Mouse (Mus musculus) kidney, adult 2 months (tissue): ENCODE measurements around the gene Fam135a. TPM values are rescaled to one million over a fixed set of nuclear protein-coding genes. Genes with fewer than 3 reads are reported as not detected.
"Not testable (repeated sequence)": the region's sequence is repeated elsewhere in the genome, so short reads cannot be mapped to it uniquely, and the experiment has no call there.

Experiments used
- DNase-seq: peaks from one replicate; pipeline ENCODE4 v3.0.0; 2021
- H3K27ac ChIP-seq: fragments of 200-500 bp; 2 replicates; pipeline ENCODE4 v1.5.1; 2012; ENCODE audit warnings: low read depth, low read length, control low read depth, inconsistent platforms; ENCODE audit not compliant: insufficient read depth
- H3K27me3 ChIP-seq: fragments of 200-500 bp; replicated peaks from 2 replicates; pipeline ENCODE4 v1.6.1; 2012; ENCODE audit warnings: mild to moderate bottlenecking, moderate library complexity, low read length, inconsistent platforms; ENCODE audit not compliant: control insufficient read depth, insufficient read depth
- H3K36me3 ChIP-seq: fragments of 200-500 bp; 2 replicates; pipeline ENCODE4 v1.6.1; 2012; ENCODE audit warnings: mild to moderate bottlenecking, moderate library complexity, low read length, inconsistent platforms; ENCODE audit not compliant: control insufficient read depth, insufficient read depth
- H3K4me1 ChIP-seq: fragments of 200-500 bp; 2 replicates; pipeline ENCODE4 v1.6.1; 2011; ENCODE audit warnings: low read length; ENCODE audit not compliant: control insufficient read depth, insufficient read depth
- H3K4me3 ChIP-seq: fragments of 200-500 bp; 2 replicates; pipeline ENCODE4 v1.5.1; 2011; ENCODE audit warnings: mild to moderate bottlenecking, low read depth, low read length, control low read depth; ENCODE audit not compliant: insufficient read depth
- CTCF ChIP-seq: fragments of 200-500 bp; conservative IDR thresholded peaks from 2 replicates; pipeline ENCODE4 v1.5.1; 2011; ENCODE audit warnings: low read depth, mild to moderate bottlenecking, control low read depth, low read length, moderate library complexity, mixed read lengths; ENCODE audit not compliant: insufficient read depth, insufficient read length
- POLR2A ChIP-seq: fragments of 200-500 bp; IDR thresholded peaks from one replicate; pipeline ENCODE4 v1.6.1; 2011; ENCODE audit warnings: low read depth, low read length, control low read depth
- WGBS: fragments of 180-500 bp; shearing (Covaris S2); methylation state at CpG from one replicate; pipeline ENCODE4 v1.1.7; 2018; 5-methylcytosine and 5-hydroxymethylcytosine counted together
- polyA plus RNA-seq: library from polyadenylated mRNA; depleted of rRNA; stranded (reverse); fragments of >200 nt; gene quantifications from 2 replicates; pipeline ENCODE4 v1.2.3, GENCODE M21; 2012; rRNA removed

The Fam135a gene
- polyA plus RNA-seq, 1 experiment, result 7.0 TPM

GRCm38 (mm10) chr1:23997493-23997892, 102.6 kb downstream of the Fam135a start:
- WGBS, result 97% methylated on average over 3 of the region's 3 CpGs
- TF ChIP-seq CTCF (no peak), POLR2A (no peak)
- Histone ChIP-seq H3K36me3 (no peaks in the 10 kb centered on the region; the same call in none of the 2 replicates), H3K4me3 (no peak overlapping the region), H3K4me1 (no peaks in the 10 kb centered on the region), H3K27me3 (no peaks in the 10 kb centered on the region), H3K27ac (no peak overlapping the region)
- no peak for DNase-seq

- TF ChIP-seq POLR2A, result no peak
- TF ChIP-seq CTCF, result no peak
- Histone ChIP-seq H3K4me3 (no peak overlapping the region), H3K27me3 (no peaks in the 10 kb centered on the region), H3K36me3 (no peaks in the 10 kb centered on the region; the same call in none of the 2 replicates), H3K4me1 (no peaks in the 10 kb centered on the region), H3K27ac (no peak overlapping the region)
- 96% methylated on average over 4 of the region's 4 CpGs for WGBS
- DNase-seq, result no peak
Measured at GRCm38 (mm10) chr1:23995420-23995819, 104.7 kb downstream of the Fam135a start.

GRCm38 (mm10) chr1:23983118-23983517, 117.0 kb downstream of the Fam135a start:
- WGBS, result 90% methylated on average over 3 of the region's 3 CpGs
- Histone ChIP-seq H3K27ac (no peak overlapping the region), H3K27me3 (no peaks in the 10 kb centered on the region), H3K4me3 (no peak overlapping the region), H3K36me3 (no peaks in the 10 kb centered on the region), H3K4me1 (no peaks in the 10 kb centered on the region)
- DNase-seq, result no peak
- TF ChIP-seq CTCF (no peak), POLR2A (no peak)

- H3K27ac ChIP-seq, result no peak overlapping the region
- no peaks in the 10 kb centered on the region for H3K4me1 ChIP-seq
- H3K36me3 ChIP-seq, result no peaks in the 10 kb centered on the region
- TF ChIP-seq CTCF (no peak), POLR2A (no peak)
- no peaks in the 10 kb centered on the region for H3K27me3 ChIP-seq
- no peak overlapping the region for H3K4me3 ChIP-seq
- 85% methylated on average over 6 of the region's 6 CpGs for WGBS
- no peak for DNase-seq
Measured at GRCm38 (mm10) chr1:23978281-23978680, 121.9 kb downstream of the Fam135a start.

- 88% methylated on average over 4 of the region's 4 CpGs for WGBS
- DNase-seq, H3K27ac ChIP-seq, H3K4me3 ChIP-seq, H3K4me1 ChIP-seq, H3K27me3 ChIP-seq, H3K36me3 ChIP-seq: not testable (repeated sequence)
Measured at GRCm38 (mm10) chr1:23971159-23971558, 129.0 kb downstream of the Fam135a start.

GRCm38 (mm10) chr1:23968027-23968725, 132.0 kb downstream of the Fam135a start:
- Histone ChIP-seq H3K27ac (no peak overlapping the region), H3K4me3 (no peak overlapping the region), H3K36me3 (no peaks in the 10 kb centered on the region), H3K4me1 (peaks cover 2% of the 10 kb centered on the region; the same call in 1 of the 2 replicates), H3K27me3 (no peaks in the 10 kb centered on the region)
- WGBS, result 89% methylated on average over 9 of the region's 9 CpGs
- no peak for TF ChIP-seq POLR2A
- TF ChIP-seq CTCF, result no peak
- DNase-seq, result no peak

GRCm38 (mm10) chr1:23966226-23966625, 133.9 kb downstream of the Fam135a start:
- H3K36me3 ChIP-seq, result no peaks in the 10 kb centered on the region

More at GRCm38 (mm10) chr1:23966226-23966625, 133.9 kb downstream of the Fam135a start:
- no peak overlapping the region for H3K27ac ChIP-seq
- WGBS, result 75% methylated on average over 1 of the region's 1 CpGs
- no peaks in the 10 kb centered on the region for H3K27me3 ChIP-seq
- no peak for TF ChIP-seq POLR2A
- no peak for TF ChIP-seq CTCF
- no peak overlapping the region for H3K4me3 ChIP-seq
- no peak for DNase-seq
- H3K4me1 ChIP-seq, result peaks cover 2% of the 10 kb centered on the region; the same call in 1 of the 2 replicates

Other genes starting within 250 kb of the Fam135a start
- 43.8 and 57.8 TPM in 2 replicates for gene Smap1, start 178.0 kb downstream of the Fam135a start, polyA plus RNA-seq
- 16.9 and 26.4 TPM in 2 replicates for gene Sdhaf4, start 94.7 kb downstream of the Fam135a start, polyA plus RNA-seq
- gene Col9a1, start 77.3 kb upstream of the Fam135a start, polyA plus RNA-seq, result not detected in 2 replicates